In genomic region chr2:69582068-69582467, GRCm38 (mm10) we compare ENCODE assay signal across 1 mouse cellular context. TPM values are rescaled to one million over a fixed set of nuclear protein-coding genes. Genes with fewer than 3 reads are reported as not detected.
"Had no signal": no experiment of that assay in that cellular context is flagged by ENCODE, and none has a peak within 500 bp of the region (broad histone marks: within the 10 kb centered on the region; RNA-seq: fewer than 3 reads in every experiment).

No protein-coding gene starts in this region.

RNA-seq across cellular contexts. Expression of gene Lrp2, which starts 3.8 kb away (rescaled TPM):
- polyA plus RNA-seq: inflammation-experienced regulatory T-cells, adult 6 months had no signal
